Mouse (Mus musculus) thymus, adult 2 months (tissue): ENCODE results near the gene Smg6.

Source experiments
- CTCF ChIP-seq: fragments of 200-500 bp; IDR thresholded peaks from 2 replicates; pipeline ENCODE4 v1.5.1; 2012; ENCODE audit warnings: mild to moderate bottlenecking, control low read depth, low read length, moderate library complexity, borderline replicate concordance; ENCODE audit not compliant: control insufficient read depth, poor library complexity, insufficient read depth; ENCODE audit errors: extremely low read depth
- POLR2A ChIP-seq: fragments of 200-500 bp; IDR thresholded peaks from 2 replicates; pipeline ENCODE4 v1.6.1; 2012; ENCODE audit warnings: mild to moderate bottlenecking, low read length, control low read depth, moderate library complexity; ENCODE audit not compliant: control insufficient read depth, poor library complexity, insufficient read depth; ENCODE audit errors: extremely low read depth

GRCm38 (mm10) chr11:75119298-75119697 is 193.7 kb downstream of the Smg6 start:
- no peak for TF ChIP-seq POLR2A
- TF ChIP-seq CTCF = no peak
